Mouse (Mus musculus) thymus, adult 2 months (tissue): Measurements from ENCODE around the gene Smtn.

Source experiments
- CTCF ChIP-seq: fragments of 200-500 bp; IDR thresholded peaks from 2 replicates; pipeline ENCODE4 v1.5.1; 2012; ENCODE audit warnings: mild to moderate bottlenecking, control low read depth, low read length, moderate library complexity, borderline replicate concordance; ENCODE audit not compliant: control insufficient read depth, poor library complexity, insufficient read depth; ENCODE audit errors: extremely low read depth
- POLR2A ChIP-seq: fragments of 200-500 bp; IDR thresholded peaks from 2 replicates; pipeline ENCODE4 v1.6.1; 2012; ENCODE audit warnings: mild to moderate bottlenecking, low read length, control low read depth, moderate library complexity; ENCODE audit not compliant: control insufficient read depth, poor library complexity, insufficient read depth; ENCODE audit errors: extremely low read depth

DNA sequence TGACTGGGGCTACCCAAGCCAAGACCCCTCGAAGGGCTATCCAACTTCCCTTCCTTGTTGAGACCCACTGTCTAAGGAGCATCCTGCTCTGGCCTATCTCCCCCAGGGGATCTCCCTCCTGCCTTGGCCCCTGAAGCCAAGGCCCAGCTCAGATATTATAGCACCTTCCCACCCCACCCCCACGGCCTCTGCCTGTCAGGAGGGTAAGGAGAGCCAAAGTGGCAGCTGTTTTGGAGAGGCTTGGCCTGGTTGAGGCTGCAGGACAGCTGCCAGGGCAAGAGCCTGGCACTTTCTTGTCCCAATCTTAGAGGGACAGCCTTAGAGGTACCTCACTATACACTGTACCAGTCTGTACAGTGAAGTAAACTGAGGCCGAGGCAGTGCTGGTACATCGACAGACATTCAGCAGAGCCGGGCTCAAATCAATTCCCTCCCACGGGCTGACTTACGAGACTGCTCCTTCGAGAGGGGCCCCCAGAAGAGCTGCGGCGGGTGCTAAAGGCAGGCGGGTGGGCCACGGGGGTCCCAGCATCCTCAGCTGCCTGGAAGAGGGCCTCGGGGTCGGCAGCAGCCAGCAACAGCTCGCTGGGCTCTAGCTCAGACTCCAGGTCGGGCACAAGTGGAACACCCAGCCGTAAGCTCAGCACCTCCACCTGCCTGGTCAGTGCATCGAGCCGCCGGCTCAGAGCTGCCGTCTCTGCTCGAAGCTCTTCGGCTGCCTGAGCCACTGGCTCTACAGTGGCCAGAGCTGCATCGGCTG lies 13.3 kb downstream of the Smtn start:
- TF ChIP-seq CTCF = no peak
- no peak for TF ChIP-seq POLR2A
